12 mouse cellular contexts compared by ENCODE assay signal in genomic region chr5:30589546-30589945, GRCm38 (mm10). TPM values are rescaled to one million over a fixed set of nuclear protein-coding genes. Genes with fewer than 3 reads are reported as not detected.
DNase-seq lines count a peak whose midpoint lies in the region; ATAC-seq and TF ChIP-seq lines count a peak whose summit lies in the region.
"Had no signal": no experiment of that assay in that cellular context is flagged by ENCODE, and none has a peak within 500 bp of the region (broad histone marks: within the 10 kb centered on the region; RNA-seq: fewer than 3 reads in every experiment).

No protein-coding gene starts in this region.

- peaks cover 25% of the 10 kb centered on the region for H3K4me1 ChIP-seq in limb, embryonic 12.5 days (replicated peaks)
- peaks cover 30% of the 10 kb centered on the region for H3K4me1 ChIP-seq in limb, embryonic 10.5 days
- peaks cover 9% of the 10 kb centered on the region for H3K4me1 ChIP-seq in cortical plate, adult 2 months (ENCODE audit: control insufficient read depth, insufficient read depth, low read length)
- peaks cover 5% of the 10 kb centered on the region; the same call in 1 of the 2 replicates for H3K4me1 ChIP-seq in neural tube, embryonic 14.5 days (ENCODE audit: control insufficient read depth, insufficient read depth, low read length)

- no peaks in the 10 kb centered on the region for H3K36me3 ChIP-seq in limb, embryonic 12.5 days
- H3K36me3 ChIP-seq in limb, embryonic 10.5 days, result no peaks in the 10 kb centered on the region
- H3K36me3 ChIP-seq in neural tube, embryonic 14.5 days (ENCODE audit: control insufficient read depth, insufficient read depth, low read length), result no peaks in the 10 kb centered on the region

- no peaks in the 10 kb centered on the region for H3K9me3 ChIP-seq in limb, embryonic 12.5 days
- H3K9me3 ChIP-seq in limb, embryonic 10.5 days (replicated peaks), result no peaks in the 10 kb centered on the region
- no peaks in the 10 kb centered on the region for H3K9me3 ChIP-seq in neural tube, embryonic 14.5 days (ENCODE audit: control insufficient read depth, low read length)

- 66% methylated on average over 3 of the region's 3 CpGs for WGBS in limb, embryonic 12.5 days
- WGBS in limb, embryonic 10.5 days, result 73% methylated on average over 3 of the region's 3 CpGs
- 80% methylated on average over 3 of the region's 3 CpGs for whole genome bisulfite sequencing in neural tube, embryonic 14.5 days

- ATAC-seq in limb, embryonic 12.5 days (ENCODE audit: insufficient number of reproducible peaks, insufficient read depth, low FRiP score, low TSS enrichment, low read depth), result no peak
- no peak for ATAC-seq in neural tube, embryonic 14.5 days (ENCODE audit: low read depth)
- ATAC-seq: Patski had no signal

- no peak for TF ChIP-seq CTCF in cortical plate, adult 2 months (IDR thresholded peaks at IDR 0.05; ENCODE audit: extremely low read depth, insufficient read depth, low read length)

- no peak overlapping the region for H3K9ac ChIP-seq in limb, embryonic 12.5 days (replicated peaks)
- H3K9ac ChIP-seq in neural tube, embryonic 14.5 days (replicated peaks; ENCODE audit: low read depth, low read length), result no peak overlapping the region

- TF ChIP-seq POLR2A in cortical plate, adult 2 months (IDR thresholded peaks at IDR 0.05; ENCODE audit: extremely low read depth, insufficient read depth, low read length), result no peak

- H3K27ac ChIP-seq in limb, embryonic 12.5 days, result no peak overlapping the region
- no peak overlapping the region for H3K27ac ChIP-seq in limb, embryonic 10.5 days
- H3K27ac ChIP-seq in cortical plate, adult 2 months (ENCODE audit: insufficient read depth, low read length), result no peak overlapping the region
- H3K27ac ChIP-seq in neural tube, embryonic 14.5 days (ENCODE audit: low read depth, low read length), result no peak overlapping the region
- H3K27ac ChIP-seq: kidney, postnatal 0 days had no signal

- 0 out of 2 replicates have a peak overlapping the region, but pooled peaks have one; percentile 45 for H3K4me3 ChIP-seq in limb, embryonic 12.5 days (replicated peaks)
- no peak overlapping the region for H3K4me3 ChIP-seq in limb, embryonic 10.5 days
- peak overlapping the region; percentile 72 for H3K4me3 ChIP-seq in cortical plate, adult 2 months (ENCODE audit: insufficient read depth, low read length)
- peak overlapping the region; percentile 61; the same call in 1 of the 2 replicates for H3K4me3 ChIP-seq in neural tube, embryonic 14.5 days (ENCODE audit: low read depth, low read length)

- peaks cover 76% of the 10 kb centered on the region for H3K27me3 ChIP-seq in limb, embryonic 12.5 days
- peaks cover 72% of the 10 kb centered on the region for H3K27me3 ChIP-seq in limb, embryonic 10.5 days (ENCODE audit: low read depth, poor library complexity, severe bottlenecking)
- peaks cover 6% of the 10 kb centered on the region; the same call in 1 of the 2 replicates for H3K27me3 ChIP-seq in neural tube, embryonic 14.5 days (ENCODE audit: control insufficient read depth, insufficient read depth, low read length)

- peak; percentile 80 for DNase-seq in adrenal gland, postnatal 10 days
- no peak for DNase-seq in adrenal gland, adult 18-20 months (ENCODE audit: low spot score in 2 of 2)
- DNase-seq in limb, embryonic 10.5 days (ENCODE audit: low spot score), result no peak
- DNase-seq in layer of hippocampus, adult 9-10 months (ENCODE audit: low spot score), result no peak
- DNase-seq in retina, embryonic 14.5 days (ENCODE audit: low spot score), result no peak

- no peak overlapping the region for H3K4me2 ChIP-seq in limb, embryonic 12.5 days
- H3K4me2 ChIP-seq in neural tube, embryonic 14.5 days (ENCODE audit: low read depth, low read length), result peak overlapping the region; percentile 91

RNA-seq across cellular contexts. Expression of gene Kcnk3, which starts 1.6 kb away (rescaled TPM):
- total RNA-seq in adrenal gland, postnatal 10 days (2021), result 100 to 1,000 TPM; 549 to 558 TPM
- 1,000 to 10,000 TPM in 1 of 2 experiments, 100 to 1,000 TPM in 1; 960 to 1,436 TPM for total RNA-seq in adrenal gland, adult 18-20 months (2021)
- polyA plus RNA-seq in limb, embryonic 12.5 days (2016; fragmentation: Nextera tagmentation; extraction: Ambion mirVana), result 0.18 and 0.30 TPM in 2 replicates
- 0.36 and 0.69 TPM in 2 replicates for polyA plus RNA-seq in limb, embryonic 10.5 days (2016; fragmentation: Nextera tagmentation; extraction: Ambion mirVana)
- 18.5 and 20.0 TPM in 2 replicates for polyA plus RNA-seq in cortical plate, adult 2 months (2012; rRNA removed)
- 10.5 and 12.9 TPM in 2 replicates for polyA plus RNA-seq in neural tube, embryonic 14.5 days (2014; fragmentation: Nextera tagmentation; extraction: Ambion mirVana)
- polyA plus RNA-seq: Patski had no signal

RNA-seq across cellular contexts. Expression of gene Cib4, which starts 43.9 kb away (rescaled TPM):
- 1 to 10 TPM in 1 of 2 experiments, under 1 TPM in 1; 0.67 to 1.1 TPM for total RNA-seq in adrenal gland, postnatal 10 days (2021)
- 1 to 10 TPM in 1 of 2 experiments, under 1 TPM in 1; 0.43 to 1.2 TPM for total RNA-seq in adrenal gland, adult 18-20 months (2021)
- polyA plus RNA-seq in limb, embryonic 12.5 days (2016; fragmentation: Nextera tagmentation; extraction: Ambion mirVana), result not detected in 2 replicates
- polyA plus RNA-seq in limb, embryonic 10.5 days (2016; fragmentation: Nextera tagmentation; extraction: Ambion mirVana), result not detected in 2 replicates
- not detected in 2 replicates for polyA plus RNA-seq in cortical plate, adult 2 months (2012; rRNA removed)
- not detected in 2 replicates for polyA plus RNA-seq in neural tube, embryonic 14.5 days (2014; fragmentation: Nextera tagmentation; extraction: Ambion mirVana)
- total RNA-seq: liver, adult 2 months had no signal
- polyA plus RNA-seq: kidney, postnatal 0 days; liver, adult 2 months; neural tube, embryonic 11.5 days; Patski had no signal

RNA-seq across cellular contexts. Expression of gene Slc35f6, which starts 58.2 kb away (rescaled TPM):
- total RNA-seq in adrenal gland, postnatal 10 days (2021), result 10 to 100 TPM; 30.4 to 34.6 TPM
- total RNA-seq in adrenal gland, adult 18-20 months (2021), result 10 to 100 TPM; 38.7 to 43.8 TPM
- polyA plus RNA-seq in limb, embryonic 12.5 days (2016; fragmentation: Nextera tagmentation; extraction: Ambion mirVana), result 19.9 and 22.1 TPM in 2 replicates
- polyA plus RNA-seq in limb, embryonic 10.5 days (2016; fragmentation: Nextera tagmentation; extraction: Ambion mirVana), result 20.9 and 22.3 TPM in 2 replicates
- polyA plus RNA-seq in cortical plate, adult 2 months (2012; rRNA removed), result 57.8 and 60.0 TPM in 2 replicates
- 33.1 and 37.1 TPM in 2 replicates for polyA plus RNA-seq in neural tube, embryonic 14.5 days (2014; fragmentation: Nextera tagmentation; extraction: Ambion mirVana)
